Mouse (Mus musculus): ENCODE results near the gene Asic2. TPM values are rescaled to one million over a fixed set of nuclear protein-coding genes. Genes with fewer than 3 reads are reported as not detected.

Asic2 gene
- polyA plus RNA-seq, 1 experiment from 2014 or later: not detected

GRCm38 (mm10) chr11:80912721-80913120 is 1055.5 kb downstream of the Asic2 start:
- H3K36me3 ChIP-seq (replicated peaks; ENCODE audit: insufficient read depth, low read length): no peaks in the 10 kb centered on the region
- no peak overlapping the region for H3K4me2 ChIP-seq (ENCODE audit: low read depth, low read length)
- no peaks in the 10 kb centered on the region for H3K9me3 ChIP-seq (ENCODE audit: low read length)
- ATAC-seq (no peak), DNase-seq (no peak)
- no peak overlapping the region for H3K27ac ChIP-seq (ENCODE audit: low read depth)
- H3K4me3 ChIP-seq (ENCODE audit: low read depth, low read length): no peak overlapping the region
- TF ChIP-seq CTCF (IDR thresholded peaks at IDR 0.05; ENCODE audit: low read depth): no peak
- TF ChIP-seq EP300 (IDR thresholded peaks at IDR 0.05; ENCODE audit: low read depth): no peak
- WGBS (ENCODE audit: insufficient replicate concordance): 69% methylated on average over 5 of the region's 5 CpGs
- no peaks in the 10 kb centered on the region for H3K4me1 ChIP-seq (ENCODE audit: insufficient read depth)
- no peaks in the 10 kb centered on the region for H3K27me3 ChIP-seq (ENCODE audit: insufficient read depth, low read length)
- no peak overlapping the region for H3K9ac ChIP-seq (replicated peaks)

GRCm38 (mm10) chr11:80907820-80908219 is 1060.4 kb downstream of the Asic2 start:
- WGBS (ENCODE audit: insufficient replicate concordance): 80% methylated on average over 6 of the region's 6 CpGs
- no peak for ATAC-seq
- Histone ChIP-seq H3K27me3 (ENCODE audit: insufficient read depth, low read length) (no peaks in the 10 kb centered on the region), H3K9ac (replicated peaks) (no peak overlapping the region), H3K4me2 (ENCODE audit: low read depth, low read length) (no peak overlapping the region), H3K9me3 (ENCODE audit: low read length) (no peaks in the 10 kb centered on the region), H3K27ac (ENCODE audit: low read depth) (no peak overlapping the region), H3K4me1 (ENCODE audit: insufficient read depth) (no peaks in the 10 kb centered on the region), H3K36me3 (replicated peaks; ENCODE audit: insufficient read depth, low read length) (no peaks in the 10 kb centered on the region), H3K4me3 (ENCODE audit: low read depth, low read length) (no peak overlapping the region)
- DNase-seq: no peak
- no peak for TF ChIP-seq EP300 (IDR thresholded peaks at IDR 0.05; ENCODE audit: low read depth)
- TF ChIP-seq CTCF (IDR thresholded peaks at IDR 0.05; ENCODE audit: low read depth): no peak

GRCm38 (mm10) chr11:80906456-80906855 is 1061.8 kb downstream of the Asic2 start:
- Histone ChIP-seq H3K27ac (ENCODE audit: low read depth) (no peak overlapping the region), H3K4me2 (ENCODE audit: low read depth, low read length) (no peak overlapping the region), H3K4me1 (ENCODE audit: insufficient read depth) (no peaks in the 10 kb centered on the region), H3K9ac (replicated peaks) (no peak overlapping the region), H3K4me3 (ENCODE audit: low read depth, low read length) (no peak overlapping the region), H3K36me3 (replicated peaks; ENCODE audit: insufficient read depth, low read length) (no peaks in the 10 kb centered on the region), H3K27me3 (ENCODE audit: insufficient read depth, low read length) (no peaks in the 10 kb centered on the region), H3K9me3 (ENCODE audit: low read length) (no peaks in the 10 kb centered on the region)
- peak; percentile 53 for DNase-seq
- 33% methylated on average over 4 of the region's 4 CpGs for WGBS (ENCODE audit: insufficient replicate concordance)
- no peak for ATAC-seq
- no peak for TF ChIP-seq EP300 (IDR thresholded peaks at IDR 0.05; ENCODE audit: low read depth)
- TF ChIP-seq CTCF (IDR thresholded peaks at IDR 0.05; ENCODE audit: low read depth): peak; percentile 77

- no peak for TF ChIP-seq EP300 (IDR thresholded peaks at IDR 0.05; ENCODE audit: low read depth)
- TF ChIP-seq CTCF (IDR thresholded peaks at IDR 0.05; ENCODE audit: low read depth): no peak
- 76% methylated on average over 2 of the region's 2 CpGs for WGBS (ENCODE audit: insufficient replicate concordance)
- Histone ChIP-seq H3K36me3 (replicated peaks; ENCODE audit: insufficient read depth, low read length) (no peaks in the 10 kb centered on the region), H3K27me3 (ENCODE audit: insufficient read depth, low read length) (no peaks in the 10 kb centered on the region), H3K9ac (replicated peaks) (no peak overlapping the region), H3K27ac (ENCODE audit: low read depth) (no peak overlapping the region), H3K4me3 (ENCODE audit: low read depth, low read length) (no peak overlapping the region), H3K4me2 (ENCODE audit: low read depth, low read length) (no peak overlapping the region), H3K9me3 (ENCODE audit: low read length) (no peaks in the 10 kb centered on the region), H3K4me1 (ENCODE audit: insufficient read depth) (no peaks in the 10 kb centered on the region)
- ATAC-seq: peak; percentile 41; the same call in 1 of the 2 replicates
- no peak for DNase-seq
Measured at GRCm38 (mm10) chr11:80904559-80904958, 1063.7 kb downstream of the Asic2 start.

GRCm38 (mm10) chr11:80903426-80903825 is 1064.8 kb downstream of the Asic2 start:
- no peak overlapping the region for H3K9ac ChIP-seq (replicated peaks)
- ATAC-seq (no peak), DNase-seq (no peak)
- no peaks in the 10 kb centered on the region for H3K4me1 ChIP-seq (ENCODE audit: insufficient read depth)
- whole genome bisulfite sequencing (ENCODE audit: insufficient replicate concordance): 87% methylated on average over 10 of the region's 10 CpGs
- no peaks in the 10 kb centered on the region for H3K9me3 ChIP-seq (ENCODE audit: low read length)
- no peak overlapping the region for H3K4me3 ChIP-seq (ENCODE audit: low read depth, low read length)
- H3K36me3 ChIP-seq (replicated peaks; ENCODE audit: insufficient read depth, low read length): no peaks in the 10 kb centered on the region
- H3K27ac ChIP-seq (ENCODE audit: low read depth): no peak overlapping the region
- TF ChIP-seq CTCF (IDR thresholded peaks at IDR 0.05; ENCODE audit: low read depth) (no peak), EP300 (IDR thresholded peaks at IDR 0.05; ENCODE audit: low read depth) (no peak)
- no peaks in the 10 kb centered on the region for H3K27me3 ChIP-seq (ENCODE audit: insufficient read depth, low read length)
- no peak overlapping the region for H3K4me2 ChIP-seq (ENCODE audit: low read depth, low read length)

- H3K4me2 ChIP-seq (ENCODE audit: low read depth, low read length): no peak overlapping the region
- ATAC-seq (no peak), DNase-seq (no peak)
- H3K9me3 ChIP-seq (ENCODE audit: low read length): no peaks in the 10 kb centered on the region
- H3K27me3 ChIP-seq (ENCODE audit: insufficient read depth, low read length): no peaks in the 10 kb centered on the region
- 54% methylated on average over 7 of the region's 7 CpGs for WGBS (ENCODE audit: insufficient replicate concordance)
- H3K4me3 ChIP-seq (ENCODE audit: low read depth, low read length): no peak overlapping the region
- no peak overlapping the region for H3K9ac ChIP-seq (replicated peaks)
- H3K4me1 ChIP-seq (ENCODE audit: insufficient read depth): no peaks in the 10 kb centered on the region
- no peak for TF ChIP-seq EP300 (IDR thresholded peaks at IDR 0.05; ENCODE audit: low read depth)
- TF ChIP-seq CTCF (IDR thresholded peaks at IDR 0.05; ENCODE audit: low read depth): no peak
- H3K36me3 ChIP-seq (replicated peaks; ENCODE audit: insufficient read depth, low read length): no peaks in the 10 kb centered on the region
- no peak overlapping the region for H3K27ac ChIP-seq (ENCODE audit: low read depth)
Measured at GRCm38 (mm10) chr11:80902664-80903063, 1065.6 kb downstream of the Asic2 start.

- 75% methylated on average over 4 of the region's 4 CpGs for WGBS (ENCODE audit: insufficient replicate concordance)
- TF ChIP-seq CTCF (IDR thresholded peaks at IDR 0.05; ENCODE audit: low read depth) (no peak), EP300 (IDR thresholded peaks at IDR 0.05; ENCODE audit: low read depth) (no peak)
- no peak for ATAC-seq
Measured at GRCm38 (mm10) chr11:80900555-80900954, 1067.7 kb downstream of the Asic2 start.

More at GRCm38 (mm10) chr11:80900555-80900954, 1067.7 kb downstream of the Asic2 start:
- Histone ChIP-seq H3K4me1 (ENCODE audit: insufficient read depth) (no peaks in the 10 kb centered on the region), H3K9me3 (ENCODE audit: low read length) (no peaks in the 10 kb centered on the region), H3K9ac (replicated peaks) (no peak overlapping the region), H3K4me2 (ENCODE audit: low read depth, low read length) (no peak overlapping the region), H3K27me3 (ENCODE audit: insufficient read depth, low read length) (no peaks in the 10 kb centered on the region), H3K27ac (ENCODE audit: low read depth) (no peak overlapping the region), H3K36me3 (replicated peaks; ENCODE audit: insufficient read depth, low read length) (no peaks in the 10 kb centered on the region), H3K4me3 (ENCODE audit: low read depth, low read length) (no peak overlapping the region)
- DNase-seq: no peak
